Mouse (Mus musculus) limb, embryonic 11.5 days (tissue): ENCODE results near the gene Jmy. TPM values are rescaled to one million over a fixed set of nuclear protein-coding genes. Genes with fewer than 3 reads are reported as not detected.
A peak's percentile ranks its signal among the peaks of the same experiment; 100 is the strongest.

Experiments
- ATAC-seq: fragments of 200-750 bp; cut with Nextera tagmentation; 2 replicates; pipeline ENCODE4 v1.8.0; 2017; ENCODE audit warnings: low read depth; ENCODE audit not compliant: insufficient number of reproducible peaks, low FRiP score, low TSS enrichment
- DNase-seq: peaks from one replicate; pipeline ENCODE4 v3.0.0-alpha.2; 2015; ENCODE audit warnings: low spot score
- H3K27ac ChIP-seq: fragments of 300-500 bp; sonication (generic); replicated peaks from 2 replicates; pipeline ENCODE4 v1.5.1; 2014; ENCODE audit warnings: low read depth, mild to moderate bottlenecking, low read length
- H3K27me3 ChIP-seq: fragments of 300-500 bp; sonication (generic); 2 replicates; pipeline ENCODE4 v1.6.1; 2014; ENCODE audit warnings: mild to moderate bottlenecking, low read length, mixed read lengths; ENCODE audit not compliant: control insufficient read depth, insufficient read depth
- H3K36me3 ChIP-seq: fragments of 300-500 bp; sonication (generic); 2 replicates; pipeline ENCODE4 v1.6.1; 2014; ENCODE audit warnings: mild to moderate bottlenecking, low read length, moderate library complexity, mixed read lengths; ENCODE audit not compliant: control insufficient read depth, insufficient read depth
- H3K4me1 ChIP-seq: fragments of 300-500 bp; sonication (generic); 2 replicates; pipeline ENCODE4 v1.6.1; 2014; ENCODE audit warnings: low read length, mixed read lengths; ENCODE audit not compliant: control insufficient read depth, insufficient read depth
- H3K4me2 ChIP-seq: fragments of 300-500 bp; sonication (generic); 2 replicates; pipeline ENCODE4 v1.6.1; 2014; ENCODE audit warnings: low read depth, mild to moderate bottlenecking, moderate library complexity; ENCODE audit not compliant: severe bottlenecking
- H3K4me3 ChIP-seq: fragments of 300-500 bp; sonication (generic); 2 replicates; pipeline ENCODE4 v1.5.1; 2014; ENCODE audit warnings: low read depth, low read length
- H3K9ac ChIP-seq: fragments of 300-500 bp; sonication (generic); 2 replicates; pipeline ENCODE4 v1.6.1; 2014; ENCODE audit warnings: mild to moderate bottlenecking, low read length
- H3K9me3 ChIP-seq: fragments of 300-500 bp; sonication (generic); 2 replicates; pipeline ENCODE4 v1.6.1; 2016; ENCODE audit warnings: low read length; ENCODE audit not compliant: control insufficient read depth
- WGBS: fragments of 180-500 bp; shearing (Covaris S2); extraction: QIAGEN DNeasy Blood & Tissue Kit; methylation state at CpG from one replicate; pipeline ENCODE4 v1.1.7; 2014; 5-methylcytosine and 5-hydroxymethylcytosine counted together
- polyA plus RNA-seq: library from polyadenylated mRNA; unstranded; fragments of >200 nt; fragmentation: Nextera tagmentation; extraction: Ambion mirVana; gene quantifications from 2 replicates; pipeline ENCODE4 v1.2.1, GENCODE M21; 2014

The Jmy gene
- polyA plus RNA-seq: 4.2 TPM in 2 replicates

- Histone ChIP-seq H3K9ac (peak within 1 kb of the TSS; percentile 93), H3K4me2 (peak within 1 kb of the TSS; percentile 74), H3K4me3 (peak within 1 kb of the TSS; percentile 96), H3K36me3 (no peaks in the 10 kb centered on the region), H3K27ac (peak within 1 kb of the TSS; percentile 91), H3K4me1 (peaks cover 7% of the 10 kb centered on the region; the same call in 1 of the 2 replicates), H3K27me3 (no peaks in the 10 kb centered on the region), H3K9me3 (no peaks in the 10 kb centered on the region)
- DNase-seq (peak; percentile 88), ATAC-seq (peak; percentile 90)
- WGBS: under 1% methylated on average over 93 of the region's 105 CpGs
Measured at GRCm38 (mm10) chr13:93499167-93499972, at the start of gene Jmy. TSS of gene Jmy (minus strand) at chr13:93499808.

GRCm38 (mm10) chr13:93547641-93548040 lies 48.0 kb upstream of the Jmy start:
- Histone ChIP-seq H3K36me3 (no peaks in the 10 kb centered on the region), H3K4me1 (no peaks in the 10 kb centered on the region), H3K4me3 (no peak overlapping the region), H3K9me3 (no peaks in the 10 kb centered on the region), H3K27ac (no peak overlapping the region), H3K9ac (no peak overlapping the region), H3K27me3 (no peaks in the 10 kb centered on the region), H3K4me2 (no peak overlapping the region)
- WGBS: 85% methylated on average over 5 of the region's 5 CpGs
- ATAC-seq (no peak), DNase-seq (no peak)

GRCm38 (mm10) chr13:93546011-93546410 lies 46.4 kb upstream of the Jmy start:
- Histone ChIP-seq H3K9ac (no peak overlapping the region), H3K36me3 (no peaks in the 10 kb centered on the region), H3K9me3 (no peaks in the 10 kb centered on the region), H3K4me1 (no peaks in the 10 kb centered on the region), H3K27me3 (no peaks in the 10 kb centered on the region), H3K4me2 (no peak overlapping the region), H3K27ac (no peak overlapping the region), H3K4me3 (no peak overlapping the region)
- ATAC-seq (no peak), DNase-seq (no peak)
- WGBS: 54% methylated on average over 1 of the region's 1 CpGs

GRCm38 (mm10) chr13:93544274-93544673 lies 44.7 kb upstream of the Jmy start:
- H3K4me2 ChIP-seq: no peak overlapping the region
- no peak overlapping the region for H3K27ac ChIP-seq
- H3K27me3 ChIP-seq: no peaks in the 10 kb centered on the region
- H3K36me3 ChIP-seq: no peaks in the 10 kb centered on the region
- H3K9me3 ChIP-seq: no peaks in the 10 kb centered on the region
- DNase-seq: no peak
- no peak for ATAC-seq
- H3K4me3 ChIP-seq: no peak overlapping the region
- no peak overlapping the region for H3K9ac ChIP-seq
- H3K4me1 ChIP-seq: no peaks in the 10 kb centered on the region

GRCm38 (mm10) chr13:93539311-93539710 lies 39.7 kb upstream of the Jmy start:
- DNase-seq: no peak
- Histone ChIP-seq H3K4me2 (no peak overlapping the region), H3K36me3 (no peaks in the 10 kb centered on the region), H3K4me1 (no peaks in the 10 kb centered on the region), H3K9ac (no peak overlapping the region), H3K4me3 (no peak overlapping the region), H3K9me3 (no peaks in the 10 kb centered on the region), H3K27me3 (no peaks in the 10 kb centered on the region), H3K27ac (no peak overlapping the region)
- WGBS: 87% methylated on average over 4 of the region's 4 CpGs
- ATAC-seq: no peak

GRCm38 (mm10) chr13:93518753-93519319 lies 19.2 kb upstream of the Jmy start:
- ATAC-seq: no peak
- no peak for DNase-seq
- Histone ChIP-seq H3K27ac (no peak overlapping the region), H3K9me3 (no peaks in the 10 kb centered on the region), H3K27me3 (no peaks in the 10 kb centered on the region), H3K4me3 (no peak overlapping the region), H3K36me3 (no peaks in the 10 kb centered on the region), H3K9ac (no peak overlapping the region), H3K4me1 (no peaks in the 10 kb centered on the region), H3K4me2 (no peak overlapping the region)
- WGBS: 23% methylated on average over 2 of the region's 2 CpGs

GRCm38 (mm10) chr13:93517223-93517622 lies 17.6 kb upstream of the Jmy start:
- Histone ChIP-seq H3K4me3 (no peak overlapping the region), H3K9me3 (no peaks in the 10 kb centered on the region), H3K36me3 (no peaks in the 10 kb centered on the region), H3K9ac (no peak overlapping the region), H3K4me1 (no peaks in the 10 kb centered on the region), H3K4me2 (no peak overlapping the region), H3K27me3 (no peaks in the 10 kb centered on the region), H3K27ac (no peak overlapping the region)
- ATAC-seq (no peak), DNase-seq (no peak)

- WGBS: 86% methylated on average over 10 of the region's 10 CpGs
- Histone ChIP-seq H3K4me2 (no peak overlapping the region), H3K4me1 (no peaks in the 10 kb centered on the region), H3K9me3 (no peaks in the 10 kb centered on the region), H3K4me3 (no peak overlapping the region), H3K27me3 (no peaks in the 10 kb centered on the region), H3K36me3 (no peaks in the 10 kb centered on the region), H3K9ac (no peak overlapping the region), H3K27ac (no peak overlapping the region)
- DNase-seq: no peak
- no peak for ATAC-seq
Measured at GRCm38 (mm10) chr13:93514000-93514795, 14.6 kb upstream of the Jmy start.
